Mouse (Mus musculus) C2C12 (cell line): ENCODE results near the gene BC004004.

Experiments
- CTCF ChIP-seq: IDR thresholded peaks from one replicate; pipeline ENCODE4 v1.5.1; 2011; ENCODE audit not compliant: control insufficient read depth, insufficient read depth, insufficient read length
- MAX ChIP-seq: IDR thresholded peaks from one replicate; pipeline ENCODE4 v1.6.1; 2011; ENCODE audit warnings: mild to moderate bottlenecking, control low read depth
- MYOD1 ChIP-seq: IDR thresholded peaks from one replicate; pipeline ENCODE4 v1.6.1; 2011; ENCODE audit warnings: low read depth; ENCODE audit not compliant: control insufficient read depth, insufficient read length
- USF1 ChIP-seq: IDR thresholded peaks from one replicate; pipeline ENCODE4 v1.6.1; 2011; ENCODE audit warnings: low read depth, mild to moderate bottlenecking, control low read depth, moderate library complexity

DNA sequence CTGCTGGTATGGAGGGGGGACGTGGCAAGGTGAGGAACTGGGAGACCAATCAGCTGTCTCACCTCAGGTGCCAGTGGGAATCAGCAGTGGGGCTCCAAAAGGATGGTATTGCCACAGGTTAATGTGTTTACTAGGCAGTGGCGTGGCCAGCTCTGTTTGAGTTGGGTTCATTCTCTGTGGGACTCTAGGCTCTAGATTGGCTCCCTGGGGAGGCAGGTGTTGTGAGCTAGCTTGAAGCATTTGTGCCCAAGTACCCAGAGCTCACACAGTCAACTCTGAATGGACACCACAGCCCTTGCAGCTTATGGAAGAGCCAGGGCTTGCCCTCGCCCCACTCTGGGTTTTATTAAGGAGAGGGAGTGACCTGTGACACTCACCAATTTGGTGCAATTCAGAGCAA lies 35.3 kb downstream of the BC004004 start:
- TF ChIP-seq MYOD1 (no peak), USF1 (no peak), CTCF (no peak), MAX (no peak)
